Mouse (Mus musculus): ENCODE data around the gene Afmid.

GRCm38 (mm10) chr11:117783683-117784309 lies 41.9 kb upstream of the Afmid start:
- TF ChIP-seq POLR2A (IDR thresholded peaks at IDR 0.05; ENCODE audit: control insufficient read depth, extremely low read depth, insufficient read depth, low read length, poor library complexity) = no peak
- TF ChIP-seq CTCF (IDR thresholded peaks at IDR 0.05; ENCODE audit: borderline replicate concordance, control insufficient read depth, extremely low read depth, insufficient read depth, low read length, poor library complexity) = no peak
